Mouse (Mus musculus) bone marrow macrophage, adult 2 months (primary cell): ENCODE results near the gene Pik3ip1.

Experiments
- CTCF ChIP-seq: IDR thresholded peaks from 2 replicates; pipeline ENCODE4 v1.5.1; 2012; ENCODE audit warnings: low read depth, mild to moderate bottlenecking, low read length, moderate library complexity
- POLR2A ChIP-seq: IDR thresholded peaks from 2 replicates; pipeline ENCODE4 v1.6.1; 2012; ENCODE audit warnings: mild to moderate bottlenecking, low read depth, low read length, borderline replicate concordance

DNA sequence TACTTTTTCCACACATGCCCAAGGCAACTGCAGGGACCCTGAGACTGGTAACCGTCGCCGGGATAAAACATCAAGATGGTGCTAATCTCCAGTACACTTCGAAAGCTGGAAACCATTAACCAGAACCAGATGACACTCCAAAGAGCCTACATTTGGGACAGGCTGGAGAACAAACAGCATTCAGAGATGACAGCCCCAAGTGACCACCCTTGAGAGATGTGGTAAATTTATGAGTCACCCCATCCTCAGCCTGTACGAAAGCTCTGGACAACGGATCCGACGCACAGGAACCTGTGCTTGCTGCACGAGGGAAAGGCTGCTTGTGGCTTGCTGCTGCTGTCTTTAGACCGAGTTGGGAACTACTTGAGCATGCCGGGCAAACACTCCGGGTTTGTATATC lies 44.5 kb downstream of the Pik3ip1 start:
- TF ChIP-seq CTCF (no peak), POLR2A (no peak)
